ENCODE assay signal across 14 mouse cellular contexts in genomic region chr15:86224972-86225551, GRCm38 (mm10). TPM values are rescaled to one million over a fixed set of nuclear protein-coding genes. Genes with fewer than 3 reads are reported as not detected.
A peak's percentile ranks its signal among the peaks of the same experiment; 100 is the strongest.
DNase-seq lines count a peak whose midpoint lies in the region; ATAC-seq and TF ChIP-seq lines count a peak whose summit lies in the region.
"Had no signal": no experiment of that assay in that cellular context is flagged by ENCODE, and none has a peak within 500 bp of the region (broad histone marks: within the 10 kb centered on the region; RNA-seq: fewer than 3 reads in every experiment).

No protein-coding gene starts in this region.

- 76% methylated on average over 7 of the region's 7 CpGs for WGBS in heart, embryonic 12.5 days
- 76% methylated on average over 7 of the region's 7 CpGs for WGBS in lung, adult 2 months
- 89% methylated on average over 7 of the region's 7 CpGs for WGBS in forebrain, embryonic 12.5 days

- peaks cover 10% of the 10 kb centered on the region for H3K9me3 ChIP-seq in heart, embryonic 12.5 days (replicated peaks)
- H3K9me3 ChIP-seq in forebrain, embryonic 12.5 days = no peaks in the 10 kb centered on the region
- H3K9me3 ChIP-seq: forebrain, embryonic 15.5 days; limb, embryonic 10.5 days had no signal

- TF ChIP-seq CTCF in lung, adult 2 months (IDR thresholded peaks at IDR 0.05; ENCODE audit: insufficient read depth, low read length) = no peak

- no peaks in the 10 kb centered on the region for H3K36me3 ChIP-seq in heart, embryonic 12.5 days
- no peaks in the 10 kb centered on the region for H3K36me3 ChIP-seq in forebrain, embryonic 12.5 days (replicated peaks)
- H3K36me3 ChIP-seq: forebrain, embryonic 15.5 days; limb, embryonic 10.5 days had no signal

- ATAC-seq in heart, embryonic 12.5 days (ENCODE audit: insufficient number of reproducible peaks, low FRiP score) = no peak
- peak; percentile 91 to 96 for ATAC-seq in hematopoietic stem cell, adult 5-6 weeks (replicated peaks in 1 of 2; ENCODE audit: insufficient read depth in 1 of 2, low FRiP score in 2 of 2, low TSS enrichment in 1 of 2, low read depth in 1 of 2, poor library complexity in 2 of 2, severe bottlenecking in 2 of 2)
- no peak for ATAC-seq in forebrain, embryonic 12.5 days (ENCODE audit: low FRiP score)
- ATAC-seq: activated CD4-positive, CD25-positive, alpha-beta regulatory T cell, adult 4 months; forebrain, embryonic 15.5 days had no signal

- no peaks in the 10 kb centered on the region; the same call in 1 of the 2 replicates for H3K4me1 ChIP-seq in heart, embryonic 12.5 days (replicated peaks)
- H3K4me1 ChIP-seq in lung, adult 2 months (ENCODE audit: control insufficient read depth, insufficient read depth, low read length) = peaks cover 13% of the 10 kb centered on the region
- H3K4me1 ChIP-seq in forebrain, embryonic 12.5 days = no peaks in the 10 kb centered on the region
- H3K4me1 ChIP-seq: forebrain, embryonic 15.5 days had no signal

- H3K4me3 ChIP-seq in heart, embryonic 12.5 days = no peak overlapping the region
- H3K4me3 ChIP-seq in lung, adult 2 months (replicated peaks; ENCODE audit: extremely low read depth, low read depth, low read length) = no peak overlapping the region
- no peak overlapping the region for H3K4me3 ChIP-seq in forebrain, embryonic 12.5 days (replicated peaks)
- H3K4me3 ChIP-seq: forebrain, embryonic 15.5 days; limb, embryonic 10.5 days had no signal

- H3K27ac ChIP-seq in heart, embryonic 12.5 days (ENCODE audit: poor library complexity, severe bottlenecking) = no peak overlapping the region
- no peak overlapping the region for H3K27ac ChIP-seq in forebrain, embryonic 12.5 days
- H3K27ac ChIP-seq: forebrain, embryonic 15.5 days; limb, embryonic 10.5 days had no signal

- no peaks in the 10 kb centered on the region for H3K27me3 ChIP-seq in heart, embryonic 12.5 days (replicated peaks)
- no peaks in the 10 kb centered on the region for H3K27me3 ChIP-seq in forebrain, embryonic 12.5 days
- H3K27me3 ChIP-seq: CH12.LX; forebrain, embryonic 15.5 days had no signal

- H3K9ac ChIP-seq in heart, embryonic 12.5 days = no peak overlapping the region
- no peak overlapping the region for H3K9ac ChIP-seq in forebrain, embryonic 12.5 days
- H3K9ac ChIP-seq: forebrain, embryonic 15.5 days had no signal

- TF ChIP-seq POLR2A in lung, adult 2 months (IDR thresholded peaks at IDR 0.05; ENCODE audit: borderline replicate concordance, extremely low read depth, low read depth, low read length) = no peak

- DNase-seq in heart, adult 11 months = peak; percentile 98
- DNase-seq in lung, postnatal 36 days = peak; percentile 52
- DNase-seq in lung, adult 2 months = no peak
- peak; percentile 60 to 63 for DNase-seq in right cerebral cortex, adult 2 months (ENCODE audit: low spot score in 2 of 2)
- DNase-seq in layer of hippocampus, postnatal 14 days (ENCODE audit: low spot score in 2 of 2) = no peak
- DNase-seq: heart, postnatal 10 days; kidney, adult 8-10 months had no signal

- H3K4me2 ChIP-seq in heart, embryonic 12.5 days = no peak overlapping the region
- H3K4me2 ChIP-seq in forebrain, embryonic 12.5 days = no peak overlapping the region
- H3K4me2 ChIP-seq: forebrain, embryonic 15.5 days had no signal

RNA-seq across cellular contexts. Expression of gene Tbc1d22a, which starts 10.8 kb away (rescaled TPM):
- polyA plus RNA-seq in heart, embryonic 12.5 days (2016; fragmentation: Nextera tagmentation; extraction: Ambion mirVana) = 10.3 and 10.7 TPM in 2 replicates
- polyA plus RNA-seq in lung, adult 2 months (2012; rRNA removed) = 31.9 and 34.7 TPM in 2 replicates
- total RNA-seq in hematopoietic stem cell, adult 5-6 weeks (2017) = 14.6 and 25.8 TPM in 2 replicates
- polyA plus RNA-seq in forebrain, embryonic 12.5 days (2016; fragmentation: Nextera tagmentation; extraction: Ambion mirVana) = 9.1 and 9.4 TPM in 2 replicates
- total RNA-seq in layer of hippocampus, postnatal 14 days (2021) = 10 to 100 TPM; 29.8 to 30.1 TPM

RNA-seq across cellular contexts. Expression of gene Cerk, which starts 39.1 kb away (rescaled TPM):
- polyA plus RNA-seq in heart, embryonic 12.5 days (2016; fragmentation: Nextera tagmentation; extraction: Ambion mirVana) = 15.3 and 16.3 TPM in 2 replicates
- polyA plus RNA-seq in lung, adult 2 months (2012; rRNA removed) = 38.2 and 40.8 TPM in 2 replicates
- total RNA-seq in hematopoietic stem cell, adult 5-6 weeks (2017) = 20.3 and 28.3 TPM in 2 replicates
- 24.1 and 24.9 TPM in 2 replicates for polyA plus RNA-seq in forebrain, embryonic 12.5 days (2016; fragmentation: Nextera tagmentation; extraction: Ambion mirVana)
- total RNA-seq in layer of hippocampus, postnatal 14 days (2021) = 10 to 100 TPM; 46.7 to 49.1 TPM

Comparison
In these comparisons a context has a peak if more than half of its experiments do, and no peak if none do; other contexts are left out.
1. DNase-seq: peak in heart, adult 11 months (single experiment), lung, postnatal 36 days (single experiment) and right cerebral cortex, adult 2 months (2 of 2); none in lung, adult 2 months (single experiment) and layer of hippocampus, postnatal 14 days (0 of 2).
2. ATAC-seq: peak in hematopoietic stem cell, adult 5-6 weeks (2 of 2); none in heart, embryonic 12.5 days (single experiment) and forebrain, embryonic 12.5 days (single experiment).